Mouse (Mus musculus): ENCODE results near the gene Ric1.
"Not testable (repeated sequence)": the region's sequence is repeated elsewhere in the genome, so short reads cannot be mapped to it uniquely, and the experiment has no call there.

Ric1 gene

DNA sequence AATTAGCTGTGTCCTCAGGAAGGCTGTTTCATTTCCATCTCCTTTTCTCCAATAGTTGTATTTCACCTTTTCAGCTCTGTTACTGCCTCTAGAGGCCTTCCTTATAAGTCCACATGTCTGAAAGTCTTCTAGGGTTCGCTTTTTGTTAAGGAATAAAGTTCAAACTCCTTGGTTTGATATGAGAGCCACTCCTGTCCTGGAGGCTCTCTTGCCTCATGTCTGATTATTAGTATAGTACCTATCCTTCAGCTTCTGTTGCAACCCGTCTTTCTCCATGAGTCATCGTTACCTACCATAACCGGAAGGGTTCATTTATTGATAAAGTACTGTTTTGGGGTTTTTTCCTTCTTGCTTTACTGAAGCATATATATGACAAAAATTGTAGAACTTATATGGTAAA, 5.2 kb downstream of the Ric1 start:
- DNase-seq (ENCODE audit: low spot score in 2 of 2), result no peak

DNA sequence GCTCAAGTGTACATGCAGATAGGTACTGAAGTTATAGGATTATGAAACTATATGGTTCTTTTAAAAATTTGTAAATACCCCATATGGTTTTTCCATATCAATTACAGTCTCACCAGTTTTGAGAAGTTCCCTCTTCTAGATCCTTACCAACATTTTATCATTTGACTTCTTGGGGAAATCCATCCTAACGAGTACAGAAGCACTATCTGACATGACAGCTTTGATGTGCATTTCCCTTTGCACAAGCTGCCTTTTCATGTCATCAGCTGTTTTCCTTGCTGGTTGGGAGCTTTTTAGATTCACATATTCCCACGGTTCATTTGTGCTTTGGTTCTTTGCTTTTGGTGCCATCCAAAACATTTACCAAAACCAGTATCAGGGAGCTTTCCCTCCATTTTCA, 6.5 kb downstream of the Ric1 start:
- DNase-seq (ENCODE audit: low spot score in 2 of 2), result no peak

DNA sequence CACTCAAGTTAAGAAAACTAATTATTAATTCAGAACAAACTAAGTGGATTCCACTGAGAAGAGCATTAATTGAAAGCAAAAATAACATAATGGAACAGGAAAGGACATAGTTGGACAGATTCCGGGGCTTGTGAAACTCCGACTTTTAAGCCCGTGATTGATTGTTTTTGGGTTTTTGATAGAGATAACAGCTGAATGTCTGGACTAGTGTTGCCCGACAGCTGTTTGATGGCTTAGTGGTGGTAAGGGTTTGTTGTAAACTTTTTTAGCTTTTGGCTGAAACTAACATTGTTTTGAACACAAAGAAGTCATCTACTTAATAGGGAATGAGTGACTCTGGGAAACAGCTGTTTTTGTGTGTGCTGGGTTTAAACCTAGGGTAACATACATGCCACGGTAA, 11.9 kb downstream of the Ric1 start:
- no peak for DNase-seq (ENCODE audit: low spot score in 2 of 2)

DNA sequence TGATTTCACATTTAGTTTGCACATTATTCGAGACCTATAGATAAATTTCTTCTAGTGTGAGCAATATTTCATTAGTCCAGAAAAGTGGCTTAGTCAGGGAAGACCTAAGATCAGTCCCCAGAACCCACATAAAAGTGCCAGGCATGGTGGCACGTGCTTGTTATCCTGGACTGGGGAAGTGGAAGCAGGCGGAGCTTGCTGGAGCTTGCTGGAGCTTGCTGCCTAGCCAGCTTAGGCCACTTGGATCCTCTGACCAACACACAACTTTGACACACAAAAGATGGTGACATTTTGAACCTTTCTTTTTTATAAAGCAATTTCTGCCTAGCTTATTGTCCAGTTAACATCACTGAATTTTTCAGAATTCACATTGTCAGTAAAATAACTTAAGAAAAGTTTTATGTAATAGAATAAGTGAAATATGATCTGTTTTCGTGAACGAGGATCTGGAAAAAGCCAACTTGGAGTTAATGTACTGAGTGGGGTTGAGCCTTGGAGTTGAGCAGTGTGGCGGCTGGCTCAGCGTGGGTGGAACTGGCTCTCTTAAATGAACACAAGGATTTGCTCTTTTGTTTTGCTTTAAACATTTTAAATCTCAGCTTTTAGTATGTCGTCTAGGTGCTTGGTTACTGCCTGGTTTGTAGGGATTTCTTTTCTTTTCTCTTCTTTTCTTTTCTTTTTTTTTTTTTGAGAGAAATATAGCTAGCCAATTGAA, 20.3 kb downstream of the Ric1 start:
- no peak for DNase-seq (ENCODE audit: low spot score in 2 of 2)

DNA sequence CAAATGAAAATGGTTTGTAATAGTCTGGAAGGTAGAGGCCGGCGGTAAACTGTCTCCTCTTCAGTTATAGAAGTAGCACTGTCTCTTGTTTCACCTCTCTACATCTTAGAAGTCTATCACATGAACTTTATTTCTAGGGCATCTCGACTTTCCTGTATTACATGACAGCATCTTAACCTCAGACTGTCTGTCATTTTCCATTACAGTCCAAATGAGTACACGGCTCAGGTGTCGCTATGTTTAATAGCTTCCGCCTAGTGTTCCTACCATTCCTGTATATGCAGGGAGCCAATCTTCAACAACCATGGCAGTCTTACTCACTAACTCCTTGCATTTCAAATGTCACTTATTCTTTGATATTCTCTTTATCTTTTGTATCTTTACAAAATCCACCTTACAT, 21.9 kb downstream of the Ric1 start:
- DNase-seq (ENCODE audit: low spot score in 2 of 2), result no peak

DNA sequence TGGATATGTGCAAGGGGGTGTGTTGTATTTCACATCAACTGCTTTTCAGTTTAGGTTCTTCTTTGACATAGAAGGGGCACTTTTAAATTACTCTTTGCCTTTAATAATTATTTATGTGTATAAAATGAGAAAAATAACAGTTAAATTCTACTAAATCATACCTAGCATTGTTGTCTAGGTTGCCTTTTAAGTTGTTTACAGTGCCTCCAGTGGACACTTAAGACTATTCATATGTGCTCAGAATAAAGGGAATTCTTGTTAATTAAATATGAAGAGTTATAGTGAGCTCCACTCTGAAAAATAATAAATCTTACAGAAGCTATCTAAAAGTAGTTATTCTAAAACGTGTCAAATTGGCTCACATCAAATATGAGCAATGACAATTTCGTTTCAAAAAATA, 28.5 kb downstream of the Ric1 start:
- DNase-seq (ENCODE audit: low spot score in 2 of 2), result no peak

DNA sequence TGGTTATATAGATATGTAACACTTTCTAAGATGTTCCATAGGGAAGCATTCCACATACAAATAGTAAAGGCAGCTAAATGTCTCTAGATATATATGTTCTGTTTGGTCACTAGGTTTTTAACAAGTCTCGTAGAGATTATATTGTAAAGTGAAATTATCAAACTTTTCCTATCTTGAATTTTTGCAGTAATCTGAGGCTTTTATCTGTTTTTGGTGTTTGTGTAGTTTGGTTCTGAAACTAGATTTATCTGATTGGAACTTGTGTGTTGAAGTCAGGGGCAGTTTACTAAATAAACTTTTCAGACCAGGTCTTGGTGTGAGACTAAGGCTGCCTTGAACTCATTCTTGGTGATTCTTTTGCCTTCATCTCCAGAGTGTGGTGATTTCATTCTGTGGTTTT, 29.0 kb downstream of the Ric1 start:
- no peak for DNase-seq (ENCODE audit: low spot score in 2 of 2)

DNA sequence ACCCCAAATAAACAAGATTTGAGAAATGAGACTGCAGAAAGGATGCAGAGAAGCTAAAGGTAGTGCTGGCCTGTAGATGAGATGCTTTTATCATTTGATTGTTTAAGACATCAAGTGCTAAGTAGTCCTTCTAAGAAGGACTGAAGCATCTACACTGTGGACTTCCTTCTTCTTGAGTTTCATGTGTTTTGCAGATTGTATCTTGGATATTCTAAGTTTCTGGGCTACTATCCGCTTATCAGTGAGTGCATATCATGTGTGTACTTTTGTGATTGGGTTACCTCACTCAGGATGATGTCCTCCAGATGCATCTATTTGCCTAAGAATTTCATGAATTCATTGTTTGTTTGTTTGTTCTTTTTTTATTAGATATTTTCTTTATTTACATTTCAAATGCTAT, 29.9 kb downstream of the Ric1 start:
- DNase-seq (ENCODE audit: low spot score in 2 of 2), result not testable (repeated sequence)

DNA sequence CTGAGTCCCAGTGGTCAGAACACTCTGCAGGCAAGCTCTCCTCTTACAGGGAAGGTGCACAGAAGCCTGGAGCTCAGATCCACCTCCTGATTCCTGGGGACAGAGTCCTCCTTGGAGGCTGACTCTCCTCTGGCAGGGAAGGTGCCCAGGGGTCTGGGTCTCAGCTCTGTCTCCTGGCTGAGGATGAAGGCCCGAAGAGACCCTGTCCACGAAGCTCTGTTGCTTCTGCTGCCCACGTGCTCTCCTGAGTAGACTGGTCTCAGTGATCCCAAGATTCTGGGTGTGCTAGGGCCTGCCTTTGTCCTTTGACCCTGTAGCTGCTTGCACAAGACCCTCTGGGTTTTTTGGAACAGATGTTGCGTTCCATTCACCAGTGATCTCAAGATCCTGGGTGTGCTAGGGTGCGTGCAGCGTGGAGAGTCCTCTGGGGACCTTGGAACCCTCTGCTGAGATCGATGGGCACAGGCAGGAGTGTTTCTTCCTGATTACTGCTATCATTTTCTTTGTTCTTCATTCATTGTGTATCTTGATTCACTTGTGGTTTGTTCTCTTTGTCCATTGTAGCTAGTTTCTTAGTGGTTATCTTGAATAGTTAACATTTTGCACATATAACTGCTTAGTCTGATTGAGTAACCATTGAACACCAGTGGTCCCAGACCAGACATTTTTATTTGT, 35.2 kb downstream of the Ric1 start:
- not testable (repeated sequence) for DNase-seq (ENCODE audit: low spot score in 2 of 2)

DNA sequence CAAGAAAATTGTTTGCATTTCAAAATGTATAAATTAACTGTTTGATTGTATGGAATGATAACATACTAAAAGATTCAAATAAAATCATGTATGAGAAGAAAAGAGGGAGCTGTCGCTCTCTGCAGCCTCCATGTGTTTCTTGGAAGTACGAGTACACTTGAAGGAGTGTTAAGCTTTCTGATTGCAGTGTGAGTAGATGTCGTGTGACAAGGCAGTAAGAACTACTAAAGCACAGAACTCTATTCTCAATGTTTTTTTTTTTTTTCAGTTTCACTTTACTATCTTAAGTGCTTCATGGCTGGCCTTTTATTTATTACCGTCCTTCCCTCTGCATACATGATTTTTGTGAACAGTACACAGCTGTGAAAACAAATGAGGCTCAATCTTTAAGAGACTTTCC, 40.1 kb downstream of the Ric1 start:
- no peak for DNase-seq (ENCODE audit: low spot score in 2 of 2)

DNA sequence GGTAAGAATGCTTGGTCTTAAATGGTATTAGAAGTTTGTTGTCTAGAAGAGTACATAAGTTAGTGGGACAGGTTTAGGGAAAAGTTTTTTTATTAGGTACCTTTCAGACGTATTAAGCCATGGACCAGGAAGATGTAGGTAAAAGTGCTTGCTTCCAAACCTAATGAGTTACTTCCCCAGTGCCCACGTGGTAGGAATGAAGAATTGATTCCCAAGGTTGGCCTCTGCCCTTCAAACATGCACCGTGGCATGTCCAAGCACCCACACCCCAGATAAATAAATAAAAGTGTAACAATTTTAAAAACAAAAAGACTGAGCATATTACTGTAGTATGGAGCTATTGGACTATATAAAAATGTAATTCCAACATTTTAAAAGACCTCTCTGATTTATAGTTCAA, 40.5 kb downstream of the Ric1 start:
- no peak for DNase-seq (ENCODE audit: low spot score in 2 of 2)

DNA sequence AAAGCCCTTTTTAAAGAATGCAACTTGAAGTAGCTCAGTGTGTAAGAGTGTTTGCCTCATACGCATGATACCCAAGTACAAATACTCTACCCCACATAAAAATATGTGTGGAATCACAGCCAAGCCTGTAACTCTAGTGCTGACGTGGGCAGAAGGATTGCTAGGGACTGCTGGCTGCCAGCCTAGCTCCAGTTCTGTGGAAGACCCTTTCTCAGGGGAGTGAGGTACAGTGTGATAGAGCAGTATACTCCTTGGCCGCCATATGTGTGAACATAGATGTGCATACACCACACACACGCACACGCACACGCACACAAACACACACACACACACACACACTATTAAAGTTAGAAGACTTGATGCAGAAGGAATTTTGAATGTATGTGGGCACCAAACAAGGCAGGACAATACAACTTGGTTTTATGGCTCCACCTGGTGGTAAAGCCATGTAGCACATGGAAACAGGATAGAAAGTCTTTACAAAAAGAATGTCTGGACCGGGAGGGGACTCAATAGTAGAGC, 41.2 kb downstream of the Ric1 start:
- DNase-seq (ENCODE audit: low spot score in 2 of 2), result peak in 1 of 2 experiments; percentile 51

DNA sequence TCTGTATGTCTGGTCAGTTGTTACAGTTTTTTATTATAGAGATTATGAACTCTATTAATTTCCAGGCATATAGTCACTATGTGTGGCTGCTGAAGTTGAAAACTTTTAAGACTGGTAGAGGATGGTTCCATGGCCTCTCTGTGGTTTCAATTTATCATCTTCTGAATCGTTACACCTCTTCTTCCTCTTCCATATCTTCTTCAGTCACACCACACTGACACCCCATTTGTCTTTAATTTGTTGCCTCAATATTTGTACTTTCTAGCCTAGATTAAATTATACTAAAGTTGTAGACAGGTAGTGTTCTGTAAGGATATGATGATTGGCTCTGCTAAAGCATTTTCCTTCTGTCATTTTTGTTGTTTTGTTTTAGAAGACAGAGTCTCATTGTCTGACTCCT, 44.4 kb downstream of the Ric1 start:
- no peak for DNase-seq (ENCODE audit: low spot score in 2 of 2)

DNA sequence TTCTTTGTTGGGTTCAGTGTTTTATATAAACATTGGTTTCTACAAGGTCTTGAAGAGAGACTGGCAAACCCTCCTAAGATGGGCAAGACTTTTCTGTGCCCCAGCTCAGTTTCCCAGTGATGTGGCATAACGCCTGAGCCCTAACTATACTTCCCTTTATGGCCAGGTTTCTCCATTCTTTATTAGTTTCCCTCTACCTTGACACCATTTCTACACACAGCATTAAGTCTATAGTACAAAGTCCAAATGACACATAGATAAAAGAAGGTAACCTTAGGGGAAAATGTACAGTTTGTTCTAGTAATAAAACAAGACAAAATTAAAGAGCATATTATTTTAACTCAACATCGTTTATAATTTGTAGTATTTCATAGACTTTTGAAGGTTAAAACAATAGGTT, 60.4 kb downstream of the Ric1 start:
- DNase-seq (ENCODE audit: low spot score in 2 of 2), result no peak

DNA sequence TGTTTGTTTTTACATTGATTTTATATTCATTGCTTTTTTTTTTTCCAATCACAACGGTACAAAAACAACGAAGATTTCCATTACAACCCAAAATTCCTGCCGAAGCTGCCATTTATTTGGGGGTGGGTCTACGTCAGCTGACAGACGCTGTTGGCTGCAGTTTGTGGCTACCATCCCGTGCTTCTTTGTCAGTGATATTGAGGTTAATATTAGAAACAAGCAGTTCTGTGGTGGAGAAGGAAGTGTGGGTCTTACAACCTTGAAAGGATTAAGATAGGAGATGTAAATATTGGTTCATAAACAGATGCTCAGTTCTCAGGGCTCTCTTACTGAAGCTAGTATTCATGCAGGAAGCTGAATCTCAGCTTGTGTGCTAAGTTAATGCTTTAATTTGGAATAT, 61.7 kb downstream of the Ric1 start:
- no peak for DNase-seq (ENCODE audit: low spot score in 2 of 2)

DNA sequence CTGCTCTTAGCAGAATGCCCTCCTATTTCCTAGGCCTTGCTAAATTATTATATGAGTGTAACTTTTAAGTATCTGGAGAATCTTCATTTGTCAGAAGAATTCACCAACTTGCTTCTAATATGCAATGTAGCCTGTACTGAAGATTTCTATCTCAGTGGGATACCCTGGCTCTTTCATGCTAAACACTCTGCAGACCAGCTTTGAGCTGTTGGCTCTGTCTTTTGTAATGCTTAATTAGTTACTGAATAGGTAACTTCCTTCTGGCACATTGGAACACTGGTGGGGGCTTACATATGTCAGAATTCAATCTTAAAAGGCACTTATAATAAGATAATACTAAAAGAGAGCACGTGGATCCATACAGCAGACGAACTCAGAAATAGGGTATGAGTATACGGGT, 71.7 kb downstream of the Ric1 start:
- DNase-seq (ENCODE audit: low spot score in 2 of 2), result not testable (repeated sequence)

DNA sequence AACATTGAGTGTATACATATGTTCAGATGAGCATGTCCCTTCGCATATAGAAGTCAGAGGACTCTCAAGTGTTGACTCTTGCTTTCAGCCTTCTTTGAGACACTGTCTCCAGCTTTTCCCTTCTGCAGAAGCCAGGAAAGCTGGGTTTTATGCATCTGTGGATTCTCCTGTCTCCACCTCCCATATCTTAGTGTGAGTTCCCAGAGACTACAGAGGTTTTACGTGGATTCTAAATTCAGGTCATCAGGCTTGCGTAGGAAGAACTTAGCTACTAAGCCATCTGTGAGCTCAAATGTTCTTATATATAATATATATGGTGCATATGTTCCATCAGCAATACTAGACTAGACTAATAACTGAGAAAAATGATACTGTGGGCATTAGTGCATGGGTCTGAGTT, 74.2 kb downstream of the Ric1 start:
- no peak for DNase-seq (ENCODE audit: low spot score in 2 of 2)

DNA sequence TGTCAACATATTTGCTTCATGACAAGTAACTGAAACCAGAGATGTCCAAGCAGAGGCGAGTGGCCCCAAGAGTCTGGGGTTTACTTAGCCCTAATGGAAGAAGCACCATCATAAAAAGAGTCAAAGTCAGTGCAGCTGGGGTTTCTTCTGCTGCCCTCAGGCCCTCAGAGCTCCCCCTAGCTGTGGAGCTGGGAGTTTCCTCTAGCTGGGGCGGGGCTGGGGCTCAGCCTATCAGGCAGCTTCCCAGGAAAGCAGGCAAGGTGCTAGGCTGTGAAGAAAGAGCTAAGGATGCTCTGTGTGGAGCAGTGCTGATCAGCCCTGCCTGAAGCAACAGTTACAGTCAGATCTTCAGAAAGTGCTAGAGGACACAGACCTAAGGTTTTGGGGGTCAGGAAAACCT, 74.9 kb downstream of the Ric1 start:
- DNase-seq (ENCODE audit: low spot score in 2 of 2), result no peak

DNA sequence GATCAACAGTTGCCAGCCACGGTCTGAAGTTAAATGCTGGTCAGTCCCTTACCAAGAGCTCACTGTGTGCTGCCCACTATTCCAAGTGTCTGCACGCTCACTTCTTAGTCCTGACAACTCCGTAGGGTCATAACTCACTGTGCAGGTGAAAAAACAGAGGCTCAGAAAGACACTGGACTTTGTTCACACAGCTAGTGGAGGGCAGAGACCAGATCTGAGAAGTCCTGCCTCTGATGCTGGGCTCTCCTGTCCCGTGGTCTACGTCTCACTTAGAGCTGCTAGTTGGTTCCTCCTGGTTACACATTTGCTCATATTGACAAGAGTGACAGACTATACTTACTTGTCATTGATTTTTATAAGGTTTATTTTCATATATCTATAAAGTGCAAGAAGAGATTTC, 76.9 kb downstream of the Ric1 start:
- DNase-seq (ENCODE audit: low spot score in 2 of 2), result no peak

DNA sequence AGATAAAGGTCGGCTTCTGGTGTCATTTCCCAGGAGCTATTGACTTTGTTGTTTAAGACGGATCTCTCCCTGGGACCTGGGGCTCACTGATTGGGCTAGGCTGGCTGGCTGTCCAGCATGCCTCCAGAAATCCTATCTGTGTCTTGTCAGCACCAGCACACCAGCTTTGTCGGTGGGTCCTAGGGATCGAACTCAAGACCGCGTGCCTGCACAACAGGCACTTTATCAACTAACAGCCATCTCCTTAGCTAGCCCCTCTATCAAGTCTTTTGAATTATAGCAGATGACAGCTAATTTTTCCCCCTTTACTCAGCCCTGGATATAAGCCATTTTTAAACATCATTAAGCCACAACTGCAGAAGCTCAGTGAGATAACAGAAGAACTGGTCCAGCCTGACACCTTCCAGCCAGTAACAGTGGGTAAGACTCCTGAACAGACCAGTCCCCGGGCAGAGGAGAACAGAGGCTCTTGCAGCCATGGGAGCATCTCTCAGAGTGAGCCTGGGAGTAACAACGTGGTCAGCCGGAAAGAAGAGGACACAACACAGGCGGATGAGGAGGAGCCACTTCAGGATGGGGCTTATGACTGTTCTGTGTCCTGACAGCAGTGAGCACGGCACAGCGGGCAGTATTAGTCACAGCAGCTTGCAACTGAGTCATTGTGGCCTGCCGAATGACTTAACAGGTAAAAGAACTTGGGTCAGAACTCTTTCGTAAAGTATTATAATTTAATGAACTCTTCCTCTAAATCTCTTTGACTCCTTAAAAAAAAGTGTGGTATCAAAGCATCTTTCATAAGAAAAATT, 81.7 kb downstream of the Ric1 start:
- no peak for DNase-seq (ENCODE audit: low spot score in 2 of 2)

DNA sequence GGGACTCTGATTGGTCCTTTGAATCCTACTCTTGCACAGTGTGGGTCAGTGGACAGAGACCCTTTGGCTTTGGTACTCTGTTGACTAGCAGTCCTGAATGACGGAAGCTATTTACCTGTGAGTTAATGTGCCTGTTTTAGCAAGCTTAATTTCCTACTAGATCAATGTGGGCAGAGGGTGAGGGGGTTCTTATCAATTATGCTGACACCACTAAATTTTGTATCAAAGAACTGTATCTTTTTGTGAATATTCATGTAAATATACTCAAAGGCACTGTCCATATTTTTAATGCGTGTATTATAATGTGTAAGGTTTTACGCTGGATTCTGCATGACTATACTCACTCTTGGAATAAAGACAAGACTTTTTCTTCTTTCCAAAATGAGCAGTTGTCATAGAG, 82.6 kb downstream of the Ric1 start:
- no peak for DNase-seq (ENCODE audit: low spot score in 2 of 2)

DNA sequence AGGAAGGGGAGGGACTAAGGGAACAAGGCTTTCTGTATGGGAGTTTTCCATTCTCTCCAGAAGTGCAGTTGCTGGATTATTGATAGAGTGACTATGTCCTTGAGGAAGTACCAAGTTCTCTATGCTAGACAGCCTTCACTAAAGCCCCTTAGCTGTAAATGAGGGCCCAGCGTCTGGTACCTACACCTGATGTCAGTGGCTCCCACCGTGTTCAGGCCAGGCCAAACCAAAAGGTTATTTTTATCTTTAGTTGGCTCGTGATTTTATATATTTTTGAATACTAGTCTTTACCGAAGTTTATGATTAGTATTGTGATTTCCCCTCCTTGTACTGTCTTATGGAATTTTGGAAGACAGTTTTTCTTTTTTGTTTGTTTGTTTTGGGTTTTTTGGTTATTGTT, 85.4 kb downstream of the Ric1 start:
- DNase-seq (ENCODE audit: low spot score in 2 of 2), result no peak

DNA sequence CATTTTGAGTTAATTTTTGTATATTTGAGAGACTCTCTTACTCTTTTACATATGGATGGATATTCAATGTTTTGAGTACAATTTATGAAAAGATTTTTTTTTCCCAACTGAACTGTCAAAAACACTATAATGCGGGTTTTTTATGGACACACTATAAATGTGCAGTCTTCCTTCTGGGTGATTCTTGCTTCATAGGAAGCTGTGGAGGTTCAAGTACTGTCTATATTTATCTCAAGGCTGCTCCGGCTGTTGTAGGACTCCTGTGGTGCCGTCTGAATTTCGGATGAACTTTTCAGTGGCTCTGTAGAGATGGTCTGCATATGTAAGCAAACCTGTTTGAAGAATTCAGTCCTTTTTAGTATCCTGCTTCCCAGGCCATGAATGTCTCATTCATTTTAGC, 86.1 kb downstream of the Ric1 start:
- no peak for DNase-seq (ENCODE audit: low spot score in 2 of 2)

Measured in frontal cortex, postnatal 10 days (tissue).